Mouse (Mus musculus) liver, adult 2 months (tissue): ENCODE measurements around the gene Rsph14.

Experiments
- CTCF ChIP-seq: fragments of 200-500 bp; IDR thresholded peaks from 2 replicates; pipeline ENCODE4 v1.5.1; 2011; ENCODE audit warnings: low read depth, low read length, control low read depth
- POLR2A ChIP-seq: fragments of 200-500 bp; IDR thresholded peaks from 2 replicates; pipeline ENCODE4 v1.6.1; 2011; ENCODE audit warnings: low read length, control low read depth; ENCODE audit not compliant: insufficient read depth; ENCODE audit errors: extremely low read depth

DNA sequence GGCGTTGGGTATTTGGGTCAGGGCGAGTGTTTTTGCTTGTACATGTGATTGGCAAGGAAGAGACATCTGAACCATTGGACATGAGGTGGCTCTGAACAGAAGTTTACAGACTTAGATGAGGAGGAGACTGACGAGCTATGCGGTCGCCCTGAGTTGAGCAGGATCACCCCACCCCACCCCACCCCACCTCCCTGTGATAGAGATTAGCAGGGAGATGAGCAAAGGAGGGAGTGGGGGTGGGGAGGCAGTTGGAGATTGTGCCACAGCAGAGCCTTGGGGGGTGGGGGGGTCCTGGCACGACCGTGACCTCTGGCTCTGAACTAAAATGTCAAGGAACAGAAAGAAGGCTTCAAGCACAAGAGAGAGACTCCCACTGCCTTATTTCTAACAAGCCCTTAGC lies 56.0 kb downstream of the Rsph14 start:
- TF ChIP-seq CTCF, result no peak
- TF ChIP-seq POLR2A, result no peak
